Mouse (Mus musculus): ENCODE results near the gene Pnrc2.
A peak's percentile ranks its signal among the peaks of the same experiment; 100 is the strongest.

The Pnrc2 gene

GRCm38 (mm10) chr4:135873526-135874202 lies at the start of gene Pnrc2:
Gene Pnrc2 (minus strand): TSS chr4:135873850.
- DNase-seq = peak; percentile 90 to 98

GRCm38 (mm10) chr4:135922190-135922589 lies 48.5 kb upstream of the Pnrc2 start:
- no peak for DNase-seq

- peak in 1 of 2 experiments; percentile 26 for DNase-seq
Observed at GRCm38 (mm10) chr4:135921257-135922120, 47.8 kb upstream of the Pnrc2 start.

- peak; percentile 97 to 98 for DNase-seq
Observed at GRCm38 (mm10) chr4:135920304-135921241, 46.9 kb upstream of the Pnrc2 start, which contains the start of gene Fuca1. Gene Fuca1 (plus strand): TSS chr4:135920735.

DNA sequence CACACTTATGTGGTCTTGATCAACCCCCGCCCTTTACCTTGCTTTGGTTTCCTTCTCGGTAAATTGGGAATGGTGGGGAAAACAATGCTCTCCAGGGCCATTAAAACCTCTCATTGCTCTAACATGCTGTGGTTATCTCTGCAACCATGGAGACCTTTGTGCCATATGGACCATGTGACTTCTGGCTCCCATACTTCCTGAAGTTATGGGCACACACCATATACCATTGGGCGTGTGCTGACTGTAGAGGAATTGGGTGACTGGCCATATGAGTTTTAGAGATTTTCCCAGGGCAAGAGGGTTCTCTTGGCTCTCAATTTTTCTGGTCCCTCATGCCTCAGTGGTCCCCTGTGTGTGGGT lies 45.6 kb upstream of the Pnrc2 start:
- no peak for DNase-seq

DNA sequence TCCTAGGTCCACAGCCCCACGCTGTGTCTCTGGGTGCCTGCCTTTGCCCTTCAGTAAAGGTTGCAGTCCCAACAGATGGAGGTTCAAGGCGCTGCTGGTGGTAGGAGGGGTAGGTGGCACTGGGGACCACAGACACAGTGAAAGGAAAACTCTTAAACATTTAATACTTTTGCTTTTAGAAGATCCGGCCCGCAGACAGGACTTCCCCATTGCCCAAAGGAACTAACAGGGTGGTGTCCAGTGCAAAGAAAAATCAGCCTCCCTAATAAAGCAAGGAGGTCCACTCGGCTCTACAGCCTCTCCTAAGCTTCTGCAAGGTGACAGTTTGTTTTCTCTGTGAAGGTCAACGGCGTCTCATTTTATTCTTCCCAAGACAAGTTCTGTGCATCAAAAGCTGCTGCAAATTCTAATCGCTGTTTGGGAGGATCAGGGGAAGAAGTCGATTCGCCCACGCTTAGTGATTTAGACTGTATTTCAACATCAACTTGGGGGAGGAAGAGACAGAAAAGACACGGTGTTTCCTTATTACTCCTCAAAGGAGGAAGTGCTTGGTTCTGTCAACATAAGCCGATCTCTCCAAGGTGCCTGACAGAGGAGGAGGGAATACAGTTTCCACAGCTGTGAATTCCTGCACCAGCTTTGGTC lies 45.1 kb upstream of the Pnrc2 start:
- no peak for DNase-seq

GRCm38 (mm10) chr4:135913433-135913832 lies 39.8 kb upstream of the Pnrc2 start:
- DNase-seq = no peak

DNA sequence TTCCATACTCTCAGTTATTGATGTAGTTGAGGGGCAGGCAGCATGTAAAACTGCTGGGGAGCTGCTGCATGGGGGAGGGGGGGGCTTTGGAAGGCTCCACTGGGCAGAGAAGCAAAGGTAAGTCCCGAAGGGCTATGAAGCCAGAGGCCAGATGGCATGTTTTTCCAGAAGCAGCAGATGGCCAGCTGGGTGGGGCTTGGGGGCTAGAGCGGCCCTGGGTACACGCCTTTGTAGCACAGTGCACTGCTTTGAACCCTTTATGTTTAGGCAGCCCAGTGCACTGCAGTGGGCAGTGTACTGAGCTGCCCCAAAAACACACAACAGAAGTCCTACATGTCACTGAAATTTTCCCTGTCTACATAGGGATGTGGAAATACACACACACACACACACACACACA lies 39.2 kb upstream of the Pnrc2 start:
- no peak for DNase-seq

- no peak for DNase-seq
Observed at GRCm38 (mm10) chr4:135912164-135912563, 38.5 kb upstream of the Pnrc2 start.

DNA sequence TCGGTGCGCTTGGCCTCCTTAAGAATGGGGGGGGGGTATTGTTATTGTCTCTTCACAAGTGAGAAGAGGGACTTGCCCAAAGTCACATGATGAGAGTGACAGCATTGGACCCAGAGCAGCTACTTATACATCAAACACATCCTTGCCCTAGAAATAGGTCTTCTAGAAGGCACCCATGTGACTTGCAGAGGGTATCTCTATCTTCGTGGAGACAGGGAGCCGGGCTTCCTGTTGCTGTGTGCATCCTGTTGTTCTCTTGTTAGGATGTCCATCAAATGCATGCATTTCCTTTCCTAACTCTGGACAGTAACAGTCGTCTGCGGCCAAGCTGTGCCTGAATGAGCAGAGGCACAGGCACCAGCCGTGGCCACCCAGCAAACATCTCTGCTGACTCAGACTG lies 37.9 kb upstream of the Pnrc2 start:
- DNase-seq = peak; percentile 38 to 71

- DNase-seq = no peak
Observed at GRCm38 (mm10) chr4:135909326-135910066, 35.8 kb upstream of the Pnrc2 start.

DNA sequence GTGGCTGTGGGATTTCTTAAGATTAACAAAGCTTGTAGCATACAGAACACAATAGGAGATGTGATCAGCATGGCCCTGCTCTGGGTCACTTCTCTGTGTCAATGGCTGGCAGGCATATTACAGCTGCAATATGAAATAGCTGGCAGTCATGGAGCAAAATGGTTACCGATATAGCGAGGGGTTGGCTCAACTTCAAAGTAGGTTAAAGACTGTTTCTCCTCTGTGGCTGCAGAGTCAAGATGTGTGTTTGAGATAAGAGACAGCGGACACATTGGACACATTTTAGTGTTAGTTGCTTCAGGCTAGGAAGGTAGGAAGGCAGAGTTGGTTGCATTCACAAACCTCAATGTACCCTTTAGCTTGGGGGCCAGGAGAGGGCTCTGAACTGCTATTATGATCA lies 33.0 kb upstream of the Pnrc2 start:
- DNase-seq = no peak

DNA sequence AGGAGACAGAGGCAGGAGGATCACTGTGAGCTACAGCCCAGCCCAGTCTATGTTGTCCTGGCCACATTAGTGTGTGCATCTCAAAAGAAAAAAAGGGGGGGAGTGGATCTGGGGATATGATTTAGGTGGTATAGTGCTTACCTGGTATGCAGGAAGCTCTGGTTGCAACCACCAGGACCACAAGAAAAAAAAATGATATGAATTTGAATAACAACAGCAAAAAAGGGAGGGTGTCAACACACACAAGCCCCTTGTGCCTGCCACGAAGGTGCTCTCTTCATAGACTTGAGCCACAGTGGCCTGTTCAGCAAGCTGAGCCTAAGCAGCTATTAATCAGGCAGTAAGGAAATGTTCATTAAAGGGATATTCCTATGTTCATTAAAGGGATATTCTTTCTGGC lies 31.2 kb upstream of the Pnrc2 start:
- no peak for DNase-seq

DNA sequence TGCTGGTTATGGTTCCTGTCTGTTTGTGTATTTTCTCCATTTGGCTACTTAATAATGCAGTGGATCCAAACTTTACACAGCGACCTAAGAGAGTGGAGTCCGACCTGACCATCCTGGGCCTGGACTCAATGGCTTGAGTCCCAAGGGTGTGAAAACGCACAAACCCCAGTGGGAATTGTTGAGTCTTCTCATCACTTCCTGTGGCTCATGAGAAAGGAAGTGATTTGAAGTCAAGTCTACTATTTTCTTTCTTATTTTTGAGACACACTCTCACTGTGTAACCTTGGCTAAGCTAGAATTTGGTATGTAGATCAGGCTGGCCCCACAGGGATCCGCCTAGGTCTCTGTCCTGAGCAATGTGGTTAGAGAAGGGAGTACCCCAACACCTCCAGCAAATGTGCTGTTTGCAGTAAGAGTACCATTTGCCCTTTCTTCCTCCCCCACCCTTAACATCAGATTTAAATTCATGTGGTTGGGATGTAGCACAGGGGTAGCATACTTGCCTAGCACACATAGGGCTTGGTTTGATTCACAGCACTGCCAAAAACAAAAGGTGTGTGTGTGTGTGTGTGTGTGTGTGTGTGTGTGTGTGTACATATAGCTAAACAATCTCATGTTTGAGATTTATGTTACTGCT lies 29.1 kb upstream of the Pnrc2 start:
- no peak for DNase-seq

GRCm38 (mm10) chr4:135900008-135900407 lies 26.4 kb upstream of the Pnrc2 start:
- DNase-seq = no peak

GRCm38 (mm10) chr4:135899050-135899448 lies 25.4 kb upstream of the Pnrc2 start:
- no peak for DNase-seq

- no peak for DNase-seq
Observed at GRCm38 (mm10) chr4:135898380-135899049, 24.9 kb upstream of the Pnrc2 start.

DNA sequence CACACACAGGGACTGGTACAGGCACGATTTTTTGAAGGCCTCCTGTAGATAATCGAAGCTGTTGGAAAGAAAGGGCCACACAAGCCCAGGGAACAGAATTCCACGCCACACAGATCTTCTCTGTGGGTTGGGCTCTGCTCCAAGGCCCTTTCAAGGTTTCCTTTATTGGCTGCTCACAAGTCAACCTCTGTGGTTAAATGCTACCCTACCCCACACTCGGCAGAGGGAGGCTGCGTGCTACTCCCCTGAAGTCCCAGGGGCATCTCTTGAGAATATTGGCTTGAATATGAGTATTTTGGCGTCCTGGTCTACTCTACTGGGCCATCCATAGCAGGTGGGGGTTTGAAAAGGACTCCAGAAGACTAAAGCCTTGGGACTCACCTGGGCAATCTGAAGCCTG lies 22.5 kb upstream of the Pnrc2 start:
- no peak for DNase-seq

GRCm38 (mm10) chr4:135895071-135895571 lies 21.5 kb upstream of the Pnrc2 start, which contains the start of gene Cnr2:
Gene Cnr2 (plus strand): TSS chr4:135895394.
- no peak for DNase-seq

- DNase-seq = peak in 1 of 2 experiments; percentile 26
Observed at GRCm38 (mm10) chr4:135892884-135893283, 19.2 kb upstream of the Pnrc2 start.
